Mouse (Mus musculus): Measurements from ENCODE around the gene Mroh2b. TPM values are rescaled to one million over a fixed set of nuclear protein-coding genes. Genes with fewer than 3 reads are reported as not detected.

The Mroh2b gene
- not detected for polyA plus RNA-seq (2014; fragmentation: Illumina TruSeq; extraction: RNeasy Lipid Tissue Mini Kit (QIAGEN cat#74804); ENCODE audit: low read depth, low replicate concordance)

GRCm38 (mm10) chr15:4898437-4898836, at the start of gene Mroh2b:
Gene Mroh2b, plus strand, starts transcription at chr15:4898737.

Other genes with a start within 250 kb of the Mroh2b start
- gene C6, start 171.6 kb upstream of the Mroh2b start, polyA plus RNA-seq (2014; fragmentation: Illumina TruSeq; extraction: RNeasy Lipid Tissue Mini Kit (QIAGEN cat#74804); ENCODE audit: low read depth, low replicate concordance) = not detected
- gene C7, start 165.0 kb downstream of the Mroh2b start, polyA plus RNA-seq (2014; fragmentation: Illumina TruSeq; extraction: RNeasy Lipid Tissue Mini Kit (QIAGEN cat#74804); ENCODE audit: low read depth, low replicate concordance) = 1.6 TPM
- gene Card6, start 209.8 kb downstream of the Mroh2b start, polyA plus RNA-seq (2014; fragmentation: Illumina TruSeq; extraction: RNeasy Lipid Tissue Mini Kit (QIAGEN cat#74804); ENCODE audit: low read depth, low replicate concordance) = 3.8 TPM
- gene Rpl37, start 217.9 kb downstream of the Mroh2b start, polyA plus RNA-seq (2014; fragmentation: Illumina TruSeq; extraction: RNeasy Lipid Tissue Mini Kit (QIAGEN cat#74804); ENCODE audit: low read depth, low replicate concordance) = 461 TPM
- gene Prkaa1, start 245.1 kb downstream of the Mroh2b start, polyA plus RNA-seq (2014; fragmentation: Illumina TruSeq; extraction: RNeasy Lipid Tissue Mini Kit (QIAGEN cat#74804); ENCODE audit: low read depth, low replicate concordance) = 11.3 TPM